Mouse (Mus musculus): Measurements from ENCODE around the gene Rab3il1. TPM values are rescaled to one million over a fixed set of nuclear protein-coding genes. Genes with fewer than 3 reads are reported as not detected.
A peak's percentile ranks its signal among the peaks of the same experiment; 100 is the strongest.

Gene Rab3il1
- polyA plus RNA-seq, 1 experiment, result 13.8 TPM

DNA sequence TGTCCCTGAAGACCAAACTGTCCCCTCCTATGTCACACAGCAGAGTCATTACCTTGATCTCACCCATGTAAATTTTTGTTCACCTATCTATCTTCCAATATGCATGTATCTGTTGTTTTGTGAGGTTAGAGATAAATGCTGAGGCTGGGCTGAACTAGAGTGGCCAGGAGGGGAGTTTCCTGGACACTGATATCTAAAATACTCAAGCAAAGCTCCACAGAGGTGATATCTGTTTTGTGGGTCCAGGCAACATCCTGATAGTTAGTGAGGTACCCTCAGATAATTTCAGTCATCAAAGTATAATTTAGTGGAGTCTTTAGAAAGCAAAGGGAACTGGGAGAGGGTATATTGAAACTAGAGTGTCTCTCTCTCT is 11.6 kb upstream of the Rab3il1 start:
- Histone ChIP-seq H3K4me3 (replicated peaks; ENCODE audit: extremely low read depth, low read depth, low read length) (no peak overlapping the region), H3K4me1 (ENCODE audit: control insufficient read depth, insufficient read depth, low read length) (peaks cover 6% of the 10 kb centered on the region; the same call in 1 of the 2 replicates)
- no peak for DNase-seq
- TF ChIP-seq CTCF (IDR thresholded peaks at IDR 0.05; ENCODE audit: insufficient read depth, low read length), result no peak
- no peak for TF ChIP-seq POLR2A (IDR thresholded peaks at IDR 0.05; ENCODE audit: borderline replicate concordance, extremely low read depth, low read depth, low read length)

DNA sequence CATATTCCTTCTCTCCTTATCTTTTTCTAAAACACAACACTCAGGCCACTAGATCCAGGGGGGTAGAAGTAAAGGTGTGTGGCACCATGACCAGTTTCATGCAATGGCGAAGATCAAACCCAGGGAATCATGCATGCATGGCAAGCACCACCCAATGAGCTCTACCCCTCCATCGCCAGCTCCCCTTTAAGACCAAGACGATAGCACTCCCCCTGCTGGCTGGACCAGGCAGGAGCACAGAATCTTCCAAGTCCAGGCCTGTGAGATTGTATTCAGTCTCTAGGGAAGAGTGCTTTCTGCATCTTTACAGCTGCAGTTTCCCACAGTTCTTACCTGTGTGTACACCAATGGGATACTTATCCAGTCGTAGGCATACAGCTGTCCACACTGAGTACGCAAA is 10.2 kb upstream of the Rab3il1 start:
- Histone ChIP-seq H3K4me1 (ENCODE audit: control insufficient read depth, insufficient read depth, low read length) (peaks cover 6% of the 10 kb centered on the region; the same call in 1 of the 2 replicates), H3K4me3 (replicated peaks; ENCODE audit: extremely low read depth, low read depth, low read length) (no peak overlapping the region)
- TF ChIP-seq POLR2A (IDR thresholded peaks at IDR 0.05; ENCODE audit: borderline replicate concordance, extremely low read depth, low read depth, low read length) (no peak), CTCF (IDR thresholded peaks at IDR 0.05; ENCODE audit: insufficient read depth, low read length) (peak; percentile 96)
- peak; percentile 83 for DNase-seq
- WGBS, result 24% methylated on average over 5 of the region's 5 CpGs

DNA sequence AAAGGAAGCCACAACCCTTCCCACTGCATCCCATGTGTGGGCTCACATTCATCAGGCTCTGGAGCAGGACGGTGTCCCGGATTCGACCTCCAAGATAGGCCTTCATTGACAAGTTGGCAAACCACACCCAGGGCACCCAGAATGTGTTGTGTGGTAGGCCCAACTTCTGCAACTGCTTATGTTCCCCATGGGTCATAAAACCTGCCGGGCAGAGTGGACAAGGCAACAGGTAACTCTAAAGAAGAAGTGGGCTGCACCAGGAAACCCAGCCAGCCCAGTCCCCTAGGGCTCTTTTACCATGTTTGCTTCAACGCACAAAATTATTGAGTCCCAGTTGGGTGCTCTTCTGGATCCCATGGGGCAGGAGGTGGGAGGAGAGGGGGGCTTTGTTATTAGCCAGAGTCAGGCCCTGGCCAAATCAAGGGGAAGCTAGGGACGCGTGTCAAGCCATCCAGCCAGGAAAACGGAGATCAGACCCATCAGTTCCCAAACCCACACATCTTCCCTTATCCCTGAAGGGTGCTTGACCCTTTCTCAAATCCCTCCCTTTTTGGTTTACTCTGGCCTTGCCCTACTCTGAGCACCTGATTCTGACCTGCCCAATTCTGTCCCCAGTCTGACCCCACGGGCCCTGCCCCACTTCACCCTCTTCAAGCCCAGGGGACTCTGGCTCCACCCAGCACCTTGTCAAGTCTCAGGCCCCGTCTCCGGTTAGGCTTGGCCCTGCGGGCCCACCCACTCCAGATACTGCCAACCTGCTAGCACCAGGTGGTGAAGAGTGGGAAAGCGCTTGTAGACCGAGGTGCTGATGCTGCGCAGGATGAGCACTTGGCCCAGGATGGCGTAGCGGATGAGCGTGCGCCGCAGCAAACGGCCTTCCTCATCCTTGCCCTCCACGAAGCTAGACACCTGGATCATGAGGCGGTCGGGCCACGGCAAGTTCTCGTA is 9.2 kb upstream of the Rab3il1 start:
- Histone ChIP-seq H3K4me1 (ENCODE audit: control insufficient read depth, insufficient read depth, low read length) (peaks cover 6% of the 10 kb centered on the region; the same call in 1 of the 2 replicates), H3K4me3 (replicated peaks; ENCODE audit: extremely low read depth, low read depth, low read length) (peak overlapping the region; percentile 17)
- DNase-seq, result no peak
- TF ChIP-seq CTCF (IDR thresholded peaks at IDR 0.05; ENCODE audit: insufficient read depth, low read length), result no peak
- TF ChIP-seq POLR2A (IDR thresholded peaks at IDR 0.05; ENCODE audit: borderline replicate concordance, extremely low read depth, low read depth, low read length), result no peak
- 62% methylated on average over 26 of the region's 26 CpGs for WGBS

DNA sequence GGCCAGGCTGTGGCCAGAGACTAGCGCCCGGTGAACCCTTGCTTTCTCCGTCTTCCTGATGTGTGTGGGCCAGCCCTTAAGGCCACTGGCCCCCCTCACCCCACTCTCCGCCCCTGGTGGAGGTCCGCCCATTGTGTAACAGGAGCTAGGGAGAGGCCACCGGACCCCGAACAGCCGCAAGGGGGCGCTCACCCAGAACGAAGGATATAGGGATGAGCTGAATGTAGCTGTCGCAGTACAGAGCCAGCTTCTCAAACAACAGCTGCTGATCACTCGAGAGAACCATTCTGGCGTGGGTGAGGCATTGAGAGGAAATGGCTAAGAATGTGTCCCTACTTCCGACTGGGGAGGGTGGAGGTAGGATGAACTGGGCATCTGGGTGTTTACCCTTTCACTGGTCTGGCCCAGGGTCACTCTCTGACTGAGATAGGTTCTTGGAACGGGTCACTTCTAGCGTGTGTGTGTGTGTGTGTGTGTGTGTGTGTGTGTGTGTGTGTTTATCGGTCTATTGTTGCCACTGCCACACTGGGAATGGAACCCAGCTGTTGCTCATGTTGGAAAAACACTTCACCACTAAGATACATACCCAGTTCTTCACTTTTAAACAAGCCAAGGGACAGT is 8.3 kb upstream of the Rab3il1 start:
- 4% methylated on average over 17 of the region's 17 CpGs for WGBS
- H3K4me1 ChIP-seq (ENCODE audit: control insufficient read depth, insufficient read depth, low read length), result peaks cover 6% of the 10 kb centered on the region; the same call in 1 of the 2 replicates
- peak overlapping the region; percentile 35 for H3K4me3 ChIP-seq (replicated peaks; ENCODE audit: extremely low read depth, low read depth, low read length)
- peak; percentile 90 for DNase-seq
- TF ChIP-seq CTCF (IDR thresholded peaks at IDR 0.05; ENCODE audit: insufficient read depth, low read length), result peak; percentile 52
- 0 out of 2 replicates have a peak, but pooled peaks have one; percentile 8 for TF ChIP-seq POLR2A (IDR thresholded peaks at IDR 0.05; ENCODE audit: borderline replicate concordance, extremely low read depth, low read depth, low read length)

DNA sequence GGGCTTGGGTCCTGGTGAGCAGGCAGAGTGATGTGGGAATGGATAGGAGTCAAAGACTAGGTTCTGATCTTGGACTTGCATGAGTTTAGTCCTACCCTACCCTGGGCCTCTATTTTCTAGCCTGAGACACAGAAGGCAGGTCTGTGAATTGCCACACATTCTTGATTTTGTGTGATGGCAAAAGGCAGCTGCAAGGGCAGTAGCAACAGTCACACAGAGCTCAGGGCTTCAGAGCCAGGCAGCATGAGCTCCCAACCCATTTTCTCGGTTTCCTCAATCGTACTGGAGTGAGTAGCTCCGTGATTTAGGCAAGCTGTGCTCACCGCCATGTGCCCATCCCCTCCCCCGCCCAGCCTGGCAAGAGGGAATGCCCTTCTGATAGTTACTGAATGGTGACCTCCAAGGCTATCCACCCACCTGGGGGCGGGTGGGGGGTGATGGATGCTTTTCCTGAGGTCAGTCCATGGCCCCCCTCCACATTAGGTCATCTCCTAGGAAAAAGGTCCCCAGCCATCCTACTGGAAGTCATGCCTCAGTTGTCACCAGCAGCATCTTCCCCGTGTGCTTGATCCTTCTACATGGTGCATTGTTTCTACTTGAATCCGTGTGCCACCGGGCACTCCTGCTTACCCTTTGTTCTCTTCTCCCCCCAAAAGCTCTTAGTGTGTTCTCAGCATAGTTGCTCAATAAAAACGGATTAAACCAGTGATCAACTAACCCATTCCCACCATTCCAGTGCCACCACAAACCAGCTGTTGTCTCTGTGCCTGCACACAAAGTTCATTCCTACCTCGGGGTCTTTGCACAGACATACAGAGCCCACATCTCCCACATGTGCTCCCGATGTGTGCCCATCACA is 4.0 kb upstream of the Rab3il1 start:
- DNase-seq, result no peak
- peaks cover 6% of the 10 kb centered on the region; the same call in 1 of the 2 replicates for H3K4me1 ChIP-seq (ENCODE audit: control insufficient read depth, insufficient read depth, low read length)
- no peak overlapping the region for H3K4me3 ChIP-seq (replicated peaks; ENCODE audit: extremely low read depth, low read depth, low read length)
- no peak for TF ChIP-seq CTCF (IDR thresholded peaks at IDR 0.05; ENCODE audit: insufficient read depth, low read length)
- TF ChIP-seq POLR2A (IDR thresholded peaks at IDR 0.05; ENCODE audit: borderline replicate concordance, extremely low read depth, low read depth, low read length), result no peak
- 68% methylated on average over 12 of the region's 12 CpGs for WGBS

DNA sequence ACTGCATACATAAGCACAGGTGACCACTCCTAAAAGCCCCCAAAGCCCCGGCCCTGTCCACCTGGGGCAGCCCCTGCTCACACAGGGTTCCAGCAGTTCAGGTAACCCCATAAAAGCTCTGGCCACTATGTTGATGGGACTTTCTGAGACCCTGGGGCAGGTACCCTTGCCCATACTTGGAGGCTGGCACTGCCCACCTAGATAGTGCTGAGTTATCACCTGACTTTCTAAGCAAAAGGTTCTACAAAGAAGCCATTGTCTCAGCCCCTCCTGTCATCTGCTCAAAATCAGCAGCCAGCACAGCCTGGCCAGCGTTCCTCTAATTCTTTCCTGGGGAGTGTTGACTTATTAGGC is 3.4 kb upstream of the Rab3il1 start:
- DNase-seq, result no peak
- peaks cover 4% of the 10 kb centered on the region; the same call in 1 of the 2 replicates for H3K4me1 ChIP-seq (ENCODE audit: control insufficient read depth, insufficient read depth, low read length)
- H3K4me3 ChIP-seq (replicated peaks; ENCODE audit: extremely low read depth, low read depth, low read length), result no peak overlapping the region
- TF ChIP-seq POLR2A (IDR thresholded peaks at IDR 0.05; ENCODE audit: borderline replicate concordance, extremely low read depth, low read depth, low read length) (no peak), CTCF (IDR thresholded peaks at IDR 0.05; ENCODE audit: insufficient read depth, low read length) (no peak)
- 71% methylated on average over 2 of the region's 2 CpGs for WGBS

DNA sequence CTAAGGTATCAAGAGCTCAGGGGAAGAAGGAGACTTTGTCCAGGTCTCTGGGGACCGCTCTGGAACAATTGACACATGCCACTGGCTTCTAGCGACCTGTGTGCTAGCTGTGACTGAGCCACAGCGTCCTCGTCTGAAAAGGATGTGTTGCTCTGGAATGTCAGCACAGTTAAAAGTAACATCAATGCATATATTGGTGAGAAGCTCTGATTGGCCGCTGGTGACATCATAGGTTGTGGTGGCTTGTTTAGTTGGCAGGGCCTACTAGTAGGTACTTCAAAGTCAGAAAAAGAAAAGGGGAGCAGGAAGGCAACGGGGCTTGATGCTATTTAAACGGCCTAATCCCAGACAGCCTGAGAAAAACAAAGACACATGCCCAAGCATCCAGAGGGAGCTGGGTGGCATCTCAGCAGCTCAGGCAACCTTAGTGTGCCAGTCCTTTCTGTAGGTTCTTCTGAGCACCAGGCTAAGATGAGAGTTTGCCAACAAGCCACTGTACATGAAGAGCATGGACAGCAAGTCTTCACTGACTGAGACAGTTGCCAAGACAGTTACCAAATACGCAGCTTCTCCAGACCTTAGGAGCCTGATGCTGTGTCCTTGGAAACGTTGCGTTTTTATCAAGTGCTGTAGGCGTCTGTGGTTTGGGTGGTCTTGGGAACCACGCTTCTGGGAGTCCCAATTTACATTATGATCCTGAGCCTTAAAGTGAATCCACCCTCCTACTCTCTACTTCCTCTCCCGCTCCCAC is 2.6 kb upstream of the Rab3il1 start:
- WGBS, result 61% methylated on average over 13 of the region's 13 CpGs
- H3K4me1 ChIP-seq (ENCODE audit: control insufficient read depth, insufficient read depth, low read length), result no peaks in the 10 kb centered on the region
- H3K4me3 ChIP-seq (replicated peaks; ENCODE audit: extremely low read depth, low read depth, low read length), result no peak overlapping the region
- DNase-seq, result no peak
- TF ChIP-seq POLR2A (IDR thresholded peaks at IDR 0.05; ENCODE audit: borderline replicate concordance, extremely low read depth, low read depth, low read length) (no peak), CTCF (IDR thresholded peaks at IDR 0.05; ENCODE audit: insufficient read depth, low read length) (no peak)

DNA sequence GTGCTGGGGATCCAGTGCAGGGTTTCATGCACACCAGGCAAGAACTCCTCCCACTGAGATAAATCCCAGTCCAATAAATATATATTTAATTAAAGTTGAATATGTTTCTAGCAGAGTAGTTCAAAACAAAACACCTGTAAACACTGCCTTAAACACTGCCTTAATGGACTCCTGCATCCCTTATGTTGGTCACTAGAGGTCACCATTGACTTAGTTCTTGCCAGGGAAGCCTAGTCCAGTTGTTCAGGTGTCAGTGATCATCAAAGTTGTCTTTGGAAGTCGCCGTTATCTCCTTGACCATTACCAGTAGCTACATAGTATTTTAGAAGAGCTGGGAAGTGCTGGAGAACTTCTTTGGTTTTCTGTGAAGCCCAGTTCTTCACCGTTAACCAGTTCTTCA is 1.1 kb upstream of the Rab3il1 start:
- no peak overlapping the region for H3K4me3 ChIP-seq (replicated peaks; ENCODE audit: extremely low read depth, low read depth, low read length)
- peak; percentile 20 for DNase-seq
- 17% methylated on average over 3 of the region's 3 CpGs for WGBS
- TF ChIP-seq POLR2A (IDR thresholded peaks at IDR 0.05; ENCODE audit: borderline replicate concordance, extremely low read depth, low read depth, low read length), result no peak
- peak; percentile 58 for TF ChIP-seq CTCF (IDR thresholded peaks at IDR 0.05; ENCODE audit: insufficient read depth, low read length)
- H3K4me1 ChIP-seq (ENCODE audit: control insufficient read depth, insufficient read depth, low read length), result no peaks in the 10 kb centered on the region
